Mouse (Mus musculus) lung, adult 2 months (tissue): Measurements from ENCODE around the gene Bsnd. TPM values are rescaled to one million over a fixed set of nuclear protein-coding genes. Genes with fewer than 3 reads are reported as not detected.

Experiments
- DNase-seq: peaks from one replicate; pipeline ENCODE4 v3.0.0; 2022
- H3K4me1 ChIP-seq: fragments of 200-500 bp; 2 replicates; pipeline ENCODE4 v1.6.1; 2011; ENCODE audit warnings: low read length; ENCODE audit not compliant: control insufficient read depth, insufficient read depth
- H3K4me3 ChIP-seq: fragments of 200-500 bp; replicated peaks from 2 replicates; pipeline ENCODE3; 2011; ENCODE audit warnings: low read depth, mild to moderate bottlenecking, control low read depth, low read length; ENCODE audit errors: extremely low read depth
- CTCF ChIP-seq: fragments of 200-500 bp; IDR thresholded peaks from 2 replicates; pipeline ENCODE4 v1.5.1; 2011; ENCODE audit warnings: mild to moderate bottlenecking, low read length, control low read depth; ENCODE audit not compliant: insufficient read depth
- POLR2A ChIP-seq: fragments of 200-500 bp; IDR thresholded peaks from 2 replicates; pipeline ENCODE4 v1.6.1; 2011; ENCODE audit warnings: low read depth, mild to moderate bottlenecking, control low read depth, low read length, borderline replicate concordance; ENCODE audit errors: extremely low read depth
- WGBS: fragments of 180-500 bp; shearing (Covaris S2); methylation state at CpG from one replicate; pipeline ENCODE4 v1.1.7; 2018; 5-methylcytosine and 5-hydroxymethylcytosine counted together
- polyA plus RNA-seq: library from polyadenylated mRNA; depleted of rRNA; stranded (reverse); fragments of >200 nt; gene quantifications from 2 replicates; pipeline ENCODE4 v1.2.3, GENCODE M21; 2012

The Bsnd gene
- polyA plus RNA-seq, 1 experiment: not detected

DNA sequence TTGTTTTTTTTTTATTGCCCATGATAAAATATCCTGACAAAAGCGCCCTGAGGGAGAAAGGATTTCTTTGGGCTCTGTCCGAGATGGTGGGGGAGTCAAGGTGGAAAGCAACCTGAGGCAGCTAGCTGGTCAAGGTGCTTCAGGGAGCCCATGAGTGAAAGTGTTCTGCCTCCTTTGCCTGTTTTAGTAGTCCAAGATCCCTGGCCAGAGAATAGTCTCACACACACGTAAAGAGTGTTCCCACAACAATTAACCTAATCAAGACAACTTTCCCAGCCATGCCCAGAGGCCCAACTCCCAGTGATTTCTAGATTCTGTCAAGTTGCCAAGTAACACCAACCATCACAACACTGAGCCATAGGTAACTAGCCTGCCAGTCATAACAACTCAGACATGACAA is 30.5 kb upstream of the Bsnd start:
- Histone ChIP-seq H3K4me1 (no peaks in the 10 kb centered on the region), H3K4me3 (no peak overlapping the region)
- 79% methylated on average over 3 of the region's 3 CpGs for WGBS
- DNase-seq: no peak
- no peak for TF ChIP-seq CTCF
- TF ChIP-seq POLR2A: no peak

DNA sequence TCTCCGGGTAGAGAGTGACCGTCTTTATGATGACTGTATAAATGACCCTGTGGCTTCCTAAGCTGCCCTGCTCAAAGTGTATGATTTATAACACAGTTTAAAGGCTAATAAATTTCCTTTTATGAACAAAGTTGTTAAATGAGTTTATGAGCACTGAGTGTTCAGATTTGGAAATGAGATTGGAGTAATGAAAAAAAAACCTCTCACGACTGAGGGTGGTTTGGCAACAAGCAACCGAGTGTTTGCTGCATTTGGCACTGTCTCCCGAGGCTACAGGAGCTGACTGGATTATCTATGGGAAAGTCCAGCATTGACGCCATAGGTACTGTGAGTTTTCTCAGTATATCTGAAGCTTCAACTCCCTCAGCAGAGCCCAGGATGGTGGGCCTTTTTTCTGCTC is 22.5 kb upstream of the Bsnd start:
- DNase-seq: no peak
- no peaks in the 10 kb centered on the region for H3K4me1 ChIP-seq
- TF ChIP-seq POLR2A (no peak), CTCF (no peak)
- WGBS: 67% methylated on average over 6 of the region's 6 CpGs
- H3K4me3 ChIP-seq: no peak overlapping the region

DNA sequence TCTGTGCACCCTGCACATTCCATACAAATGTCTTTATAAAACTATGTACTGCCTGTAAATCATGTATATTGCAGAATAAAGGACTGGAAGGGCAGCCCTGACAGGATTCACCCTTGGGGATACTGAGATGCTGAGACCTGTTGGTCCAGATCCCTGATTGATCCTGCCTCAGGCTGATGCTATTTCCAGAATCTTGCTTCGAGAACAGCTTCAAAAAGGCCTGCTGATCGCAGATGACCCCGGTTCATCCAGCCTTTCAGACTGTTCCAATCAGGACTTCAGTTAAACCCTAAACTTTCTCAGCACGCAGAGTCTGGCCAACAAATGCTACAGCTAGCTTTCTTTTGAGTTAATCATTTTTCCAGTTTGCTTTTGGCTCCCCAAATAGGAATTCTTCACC is 17.8 kb upstream of the Bsnd start:
- no peak for DNase-seq
- peaks cover 2% of the 10 kb centered on the region; the same call in 1 of the 2 replicates for H3K4me1 ChIP-seq
- 77% methylated on average over 4 of the region's 4 CpGs for WGBS
- TF ChIP-seq POLR2A (no peak), CTCF (no peak)
- H3K4me3 ChIP-seq: no peak overlapping the region

DNA sequence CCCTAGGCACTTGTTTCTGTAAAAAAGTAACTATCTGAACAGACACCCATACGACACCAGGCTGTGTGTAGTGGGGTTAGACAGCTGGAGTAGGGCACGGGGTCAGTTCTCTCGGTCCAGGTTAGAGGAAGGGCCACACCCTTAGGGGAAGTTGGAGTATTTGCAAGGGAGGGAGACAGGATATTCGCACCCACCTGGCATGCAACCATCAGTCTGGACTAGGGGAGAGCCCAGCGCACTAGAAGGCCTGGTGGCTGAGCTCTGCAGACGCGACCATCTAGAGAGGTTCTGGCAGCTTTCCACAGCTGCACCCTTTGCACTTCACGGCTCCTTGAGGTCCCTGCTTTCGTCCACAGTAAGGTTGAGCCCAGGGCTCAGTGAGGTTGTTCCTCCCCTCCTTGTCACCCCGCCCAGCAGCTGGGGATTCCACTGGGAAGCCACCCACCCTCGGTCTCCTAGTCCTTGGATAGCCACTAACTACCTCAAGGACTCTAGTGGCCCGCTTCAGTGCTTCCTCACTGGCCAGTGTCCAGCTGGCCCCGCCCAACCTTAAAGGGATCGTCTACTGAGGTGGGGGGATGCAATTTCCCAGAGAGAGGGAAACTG is 13.5 kb upstream of the Bsnd start:
- WGBS: 34% methylated on average over 14 of the region's 14 CpGs
- no peak overlapping the region for H3K4me3 ChIP-seq
- H3K4me1 ChIP-seq: peaks cover 2% of the 10 kb centered on the region; the same call in 1 of the 2 replicates
- DNase-seq: peak; percentile 18
- TF ChIP-seq POLR2A (no peak), CTCF (no peak)

DNA sequence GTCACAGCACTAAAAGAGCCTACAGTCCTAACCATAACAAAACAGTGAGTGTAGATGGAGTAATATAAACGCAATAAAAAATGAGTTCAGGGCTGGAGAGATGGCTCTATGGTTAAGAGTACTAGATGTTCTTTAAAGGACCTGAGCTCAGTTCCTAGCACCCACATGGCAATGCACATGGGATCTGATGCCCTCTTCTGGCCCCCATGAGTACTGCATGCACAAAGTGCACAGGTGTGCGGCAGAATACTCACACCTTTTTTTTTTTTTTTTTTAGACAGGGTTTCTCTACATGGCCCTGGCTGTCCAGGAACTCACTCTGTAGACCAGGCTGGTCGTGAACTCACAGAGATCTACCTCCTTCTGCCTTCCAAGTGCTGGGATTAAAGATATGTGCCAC is 11.5 kb upstream of the Bsnd start:
- TF ChIP-seq POLR2A (no peak), CTCF (0 out of 2 replicates have a peak, but pooled peaks have one; percentile 5)
- 86% methylated on average over 3 of the region's 3 CpGs for WGBS

DNA sequence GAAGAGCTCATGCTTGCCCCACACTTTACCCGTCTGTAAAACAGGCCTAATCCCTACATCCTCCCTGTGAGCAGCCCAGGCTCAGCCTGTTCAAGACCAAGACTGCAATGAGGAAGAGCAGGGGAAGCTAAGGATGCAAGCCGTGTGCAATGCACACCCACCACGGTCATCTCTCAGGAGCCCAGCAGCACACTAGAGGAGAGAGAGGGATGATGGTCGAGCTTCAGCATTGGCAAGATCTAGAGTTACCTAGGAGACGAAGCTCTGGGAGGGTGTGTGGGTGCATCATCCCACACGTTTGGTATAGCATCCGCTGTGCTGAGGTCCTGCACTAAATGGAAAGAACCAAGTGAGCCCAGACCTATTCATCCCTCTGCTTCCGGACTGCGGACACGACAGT is 8.0 kb upstream of the Bsnd start:
- DNase-seq: no peak
- no peaks in the 10 kb centered on the region for H3K4me1 ChIP-seq
- H3K4me3 ChIP-seq: no peak overlapping the region
- 82% methylated on average over 10 of the region's 10 CpGs for WGBS
- no peak for TF ChIP-seq CTCF
- TF ChIP-seq POLR2A: no peak

More for the DNA sequence above, 11.5 kb upstream of the Bsnd start:
- Histone ChIP-seq H3K4me1 (peaks cover 2% of the 10 kb centered on the region; the same call in 1 of the 2 replicates), H3K4me3 (no peak overlapping the region)
- DNase-seq: no peak

DNA sequence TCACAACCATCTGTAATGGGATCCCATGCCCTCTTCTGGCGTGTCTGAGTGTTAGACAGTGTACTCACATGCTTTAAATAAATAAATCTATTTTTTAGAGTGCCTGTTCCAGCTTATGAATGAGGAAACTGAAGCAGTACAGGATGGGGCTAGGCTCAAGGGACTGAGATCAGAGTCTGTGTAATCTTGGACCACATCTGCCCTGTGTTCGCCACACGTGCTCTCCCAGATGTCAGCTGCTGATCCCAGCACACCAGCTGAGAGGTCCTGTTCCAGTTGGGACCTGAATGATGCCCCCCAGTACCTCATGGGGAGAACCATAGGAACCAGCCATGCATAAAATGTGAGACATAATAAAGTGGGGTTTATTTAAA is 6.4 kb upstream of the Bsnd start:
- TF ChIP-seq CTCF (no peak), POLR2A (no peak)
- no peak for DNase-seq
- no peak overlapping the region for H3K4me3 ChIP-seq
- WGBS: 27% methylated on average over 3 of the region's 3 CpGs
- no peaks in the 10 kb centered on the region for H3K4me1 ChIP-seq

DNA sequence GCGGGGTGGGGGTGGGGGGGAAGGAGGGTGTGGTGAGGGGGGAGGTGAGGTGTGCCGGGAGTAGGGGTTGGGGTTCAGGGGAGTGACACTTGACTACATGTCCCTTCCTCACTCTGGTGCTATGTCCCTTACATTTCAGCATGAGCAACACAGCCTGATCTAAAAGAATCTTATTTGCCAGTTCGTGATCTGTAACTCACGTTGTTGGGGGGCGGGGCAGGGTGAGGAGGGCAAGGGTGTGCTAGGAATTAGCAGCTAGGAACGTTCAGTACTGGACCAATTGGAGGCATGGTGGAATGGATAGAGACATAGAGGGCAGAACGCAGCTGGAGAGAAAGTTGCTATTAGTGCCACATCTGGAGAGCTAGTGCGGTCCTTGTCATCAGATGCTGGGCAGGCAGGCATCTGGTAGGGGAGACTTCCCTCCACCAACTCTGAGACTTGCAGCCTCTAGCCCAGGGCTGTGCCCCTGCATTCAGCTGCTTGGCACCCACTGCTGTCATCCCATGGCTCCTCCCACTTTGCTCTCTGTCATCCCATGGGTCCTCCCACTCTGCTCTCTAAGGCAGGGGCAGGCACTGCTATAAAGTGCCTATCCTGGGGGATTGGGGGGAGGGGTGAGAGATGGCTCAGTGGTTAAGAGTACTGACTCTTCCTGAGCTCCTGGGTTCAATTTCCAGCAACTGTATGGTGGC is 5.8 kb upstream of the Bsnd start:
- TF ChIP-seq CTCF (no peak), POLR2A (no peak)
- DNase-seq: no peak
- Histone ChIP-seq H3K4me3 (no peak overlapping the region), H3K4me1 (no peaks in the 10 kb centered on the region)
- WGBS: 57% methylated on average over 8 of the region's 8 CpGs

DNA sequence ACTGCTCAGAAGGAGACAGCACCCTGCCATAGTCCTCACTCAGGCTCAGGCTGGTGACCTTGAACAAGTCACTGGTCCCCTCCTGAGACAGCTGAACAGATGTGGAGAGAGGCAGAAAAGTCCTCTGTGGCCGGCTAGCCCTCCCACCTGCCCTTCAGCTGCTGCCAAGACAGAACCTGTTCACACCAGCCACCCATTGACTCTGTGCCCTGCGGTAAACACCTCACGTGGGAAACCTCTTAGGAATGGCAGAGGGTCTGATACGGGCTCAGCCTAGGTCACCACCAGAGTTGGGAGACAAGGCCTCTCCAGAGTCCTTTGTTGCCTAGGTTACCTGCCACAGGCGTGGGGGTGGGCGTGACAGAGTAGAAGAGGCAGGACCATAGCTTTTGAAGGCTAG is 4.8 kb upstream of the Bsnd start:
- DNase-seq: no peak
- WGBS: 46% methylated on average over 6 of the region's 6 CpGs
- Histone ChIP-seq H3K4me1 (no peaks in the 10 kb centered on the region), H3K4me3 (no peak overlapping the region)
- TF ChIP-seq CTCF (no peak), POLR2A (no peak)

DNA sequence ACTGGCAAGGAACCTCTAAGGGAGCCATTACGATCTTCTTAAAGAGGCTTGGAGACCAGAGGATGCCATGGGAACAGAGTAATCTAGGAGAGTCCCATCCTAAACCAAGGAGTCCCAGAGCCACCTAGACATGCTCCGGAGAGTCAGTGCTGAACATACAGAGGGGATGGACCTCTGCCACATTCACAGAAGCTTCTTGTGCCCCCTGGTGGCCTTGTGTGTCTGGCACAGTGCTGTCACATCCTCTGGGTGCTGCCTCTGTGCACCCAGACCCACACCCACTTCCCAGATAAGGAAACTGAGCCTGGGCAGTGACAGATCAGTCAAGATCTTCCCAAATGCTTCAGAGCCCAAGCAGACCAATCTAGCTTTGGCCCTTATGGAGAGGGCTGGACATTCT is 1.6 kb upstream of the Bsnd start:
- no peak overlapping the region for H3K4me3 ChIP-seq
- no peaks in the 10 kb centered on the region for H3K4me1 ChIP-seq
- 69% methylated on average over 2 of the region's 2 CpGs for WGBS
- no peak for DNase-seq
- TF ChIP-seq POLR2A: no peak
- peak; percentile 30; the same call in 1 of the 2 replicates for TF ChIP-seq CTCF
